ENCODE assay signal across 9 mouse cellular contexts in the genomic region with DNA sequence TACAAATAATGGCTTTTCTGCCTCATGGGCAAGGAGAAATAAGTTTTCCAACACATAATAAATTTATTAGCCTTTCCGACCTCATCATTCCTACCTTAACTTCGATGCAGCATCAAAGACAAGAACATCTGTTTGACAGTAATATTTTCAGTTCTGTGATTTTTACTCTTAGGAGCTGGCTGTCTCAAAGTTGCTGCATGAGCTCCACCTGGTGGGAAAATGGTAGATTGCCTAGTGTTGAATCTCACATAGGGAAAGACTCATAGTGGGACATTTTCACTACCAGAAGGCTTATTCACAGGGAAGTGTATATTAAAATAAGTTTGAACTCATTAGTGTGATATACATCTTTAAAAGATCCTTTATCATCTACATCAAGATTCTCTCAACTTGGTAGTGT.
A peak's percentile ranks its signal among the peaks of the same experiment; 100 is the strongest.
DNase-seq lines count a peak whose midpoint lies in the region; ATAC-seq and TF ChIP-seq lines count a peak whose summit lies in the region.
"Had no signal": no experiment of that assay in that cellular context is flagged by ENCODE, and none has a peak within 500 bp of the region (broad histone marks: within the 10 kb centered on the region; RNA-seq: fewer than 3 reads in every experiment).

No protein-coding gene starts in this region.

- no peak for TF ChIP-seq POLR2A in kidney, adult 2 months (IDR thresholded peaks at IDR 0.05; ENCODE audit: low read depth, low read length)

- intact Hi-C loops in left cerebral cortex, postnatal 36 days (cut with DNase I) = loop anchor here (10.0 kb wide), 2 partner anchors 985 to 1605 kb away; partner anchors contain the start of gene Tenm3

- H3K9me3 ChIP-seq in kidney, embryonic 15.5 days (replicated peaks) = no peaks in the 10 kb centered on the region
- H3K9me3 ChIP-seq in hindbrain, embryonic 16.5 days (ENCODE audit: control insufficient read depth, low read length) = no peaks in the 10 kb centered on the region
- H3K9me3 ChIP-seq: lung, embryonic 15.5 days had no signal

- H3K4me1 ChIP-seq in kidney, adult 2 months (ENCODE audit: control insufficient read depth, insufficient read depth, low read length) = no peaks in the 10 kb centered on the region
- H3K4me1 ChIP-seq in kidney, embryonic 15.5 days = no peaks in the 10 kb centered on the region
- H3K4me1 ChIP-seq in hindbrain, embryonic 16.5 days (ENCODE audit: control insufficient read depth, insufficient read depth, low read depth, low read length) = no peaks in the 10 kb centered on the region
- H3K4me1 ChIP-seq: lung, embryonic 15.5 days had no signal

- DNase-seq in kidney, adult 2 months = peak; percentile 38
- peak; percentile 9 for DNase-seq in WW6 (ENCODE audit: low read depth, low spot score)
- peak; percentile 77 for DNase-seq in embryo, embryonic 10 days (ENCODE audit: low spot score)
- peak; percentile 11 to 33 for DNase-seq in left cerebral cortex, postnatal 36 days (ENCODE audit: low spot score in 2 of 2)
- DNase-seq in right cerebral cortex, postnatal 36 days (ENCODE audit: low spot score in 2 of 2) = peak; percentile 28 to 39

- no peak overlapping the region for H3K9ac ChIP-seq in kidney, embryonic 15.5 days
- no peak overlapping the region for H3K9ac ChIP-seq in hindbrain, embryonic 16.5 days (ENCODE audit: low read depth, low read length)
- H3K9ac ChIP-seq: lung, embryonic 15.5 days had no signal

- no peak for ATAC-seq in kidney, embryonic 15.5 days (replicated peaks; ENCODE audit: low FRiP score)
- peak; percentile 63; the same call in 1 of the 2 replicates for ATAC-seq in hindbrain, embryonic 16.5 days
- ATAC-seq in megakaryocyte-erythroid progenitor cell, adult 5-6 weeks (replicated peaks; ENCODE audit: low FRiP score, low TSS enrichment, poor library complexity, severe bottlenecking) = no peak

- no peak overlapping the region for H3K4me2 ChIP-seq in kidney, embryonic 15.5 days
- H3K4me2 ChIP-seq in hindbrain, embryonic 16.5 days (ENCODE audit: low read length) = no peak overlapping the region
- H3K4me2 ChIP-seq: lung, embryonic 15.5 days had no signal

- no peak overlapping the region for H3K27ac ChIP-seq in kidney, adult 2 months (ENCODE audit: insufficient read depth, low read depth, low read length)
- H3K27ac ChIP-seq in kidney, embryonic 15.5 days = no peak overlapping the region
- H3K27ac ChIP-seq in hindbrain, embryonic 16.5 days (ENCODE audit: low read depth, low read length) = no peak overlapping the region
- H3K27ac ChIP-seq: lung, embryonic 15.5 days had no signal

- no peaks in the 10 kb centered on the region for H3K36me3 ChIP-seq in kidney, adult 2 months (ENCODE audit: control insufficient read depth, insufficient read depth, low read length)
- no peaks in the 10 kb centered on the region for H3K36me3 ChIP-seq in kidney, embryonic 15.5 days
- no peaks in the 10 kb centered on the region for H3K36me3 ChIP-seq in hindbrain, embryonic 16.5 days (ENCODE audit: control insufficient read depth, insufficient read depth, low read length)
- H3K36me3 ChIP-seq: lung, embryonic 15.5 days had no signal

- H3K4me3 ChIP-seq in kidney, adult 2 months (ENCODE audit: insufficient read depth, low read depth, low read length) = no peak overlapping the region
- no peak overlapping the region for H3K4me3 ChIP-seq in kidney, embryonic 15.5 days (replicated peaks)
- no peak overlapping the region for H3K4me3 ChIP-seq in hindbrain, embryonic 16.5 days (ENCODE audit: low read length)
- H3K4me3 ChIP-seq: lung, embryonic 15.5 days had no signal

- WGBS in kidney, adult 2 months = 12% methylated on average over 2 of the region's 2 CpGs
- WGBS in kidney, embryonic 15.5 days = 23% methylated on average over 2 of the region's 2 CpGs
- WGBS in hindbrain, embryonic 16.5 days = 29% methylated on average over 2 of the region's 2 CpGs

- TF ChIP-seq CTCF in kidney, adult 2 months (conservative IDR thresholded peaks at IDR 0.05; ENCODE audit: insufficient read depth, insufficient read length, low read depth, low read length) = 0 out of 2 replicates have a peak, but pooled peaks have one; percentile 4

- no peaks in the 10 kb centered on the region for H3K27me3 ChIP-seq in kidney, adult 2 months (replicated peaks; ENCODE audit: control insufficient read depth, insufficient read depth, low read length)
- H3K27me3 ChIP-seq in kidney, embryonic 15.5 days = no peaks in the 10 kb centered on the region
- no peaks in the 10 kb centered on the region for H3K27me3 ChIP-seq in hindbrain, embryonic 16.5 days (replicated peaks; ENCODE audit: control insufficient read depth, insufficient read depth, low read length)
- H3K27me3 ChIP-seq: lung, embryonic 15.5 days had no signal

Comparison
In these comparisons a context has a peak if more than half of its experiments do, and no peak if none do; other contexts are left out.
1. DNase-seq: peak in every context shown above with its lines; median percentile 77 in embryo, embryonic 10 days; 38 in kidney, adult 2 months; 34 in right cerebral cortex, postnatal 36 days; 22 in left cerebral cortex, postnatal 36 days; 9 in WW6.